Mouse (Mus musculus) cortical plate, adult 2 months (tissue): ENCODE results near the gene Rbms1.

ENCODE experiments used
- CTCF ChIP-seq: fragments of 200-500 bp; IDR thresholded peaks from 2 replicates; pipeline ENCODE4 v1.5.1; 2011; ENCODE audit warnings: mild to moderate bottlenecking, control low read depth, low read length; ENCODE audit not compliant: insufficient read depth; ENCODE audit errors: extremely low read depth
- POLR2A ChIP-seq: fragments of 200-500 bp; IDR thresholded peaks from 2 replicates; pipeline ENCODE4 v1.6.1; 2011; ENCODE audit warnings: mild to moderate bottlenecking, low read length, control low read depth; ENCODE audit not compliant: insufficient read depth; ENCODE audit errors: extremely low read depth

- TF ChIP-seq POLR2A = no peak
- no peak for TF ChIP-seq CTCF
Measured at GRCm38 (mm10) chr2:60716549-60716948, 246.4 kb downstream of the Rbms1 start.
